Comparison of ENCODE assay signal across 7 mouse cellular contexts in the genomic region with DNA sequence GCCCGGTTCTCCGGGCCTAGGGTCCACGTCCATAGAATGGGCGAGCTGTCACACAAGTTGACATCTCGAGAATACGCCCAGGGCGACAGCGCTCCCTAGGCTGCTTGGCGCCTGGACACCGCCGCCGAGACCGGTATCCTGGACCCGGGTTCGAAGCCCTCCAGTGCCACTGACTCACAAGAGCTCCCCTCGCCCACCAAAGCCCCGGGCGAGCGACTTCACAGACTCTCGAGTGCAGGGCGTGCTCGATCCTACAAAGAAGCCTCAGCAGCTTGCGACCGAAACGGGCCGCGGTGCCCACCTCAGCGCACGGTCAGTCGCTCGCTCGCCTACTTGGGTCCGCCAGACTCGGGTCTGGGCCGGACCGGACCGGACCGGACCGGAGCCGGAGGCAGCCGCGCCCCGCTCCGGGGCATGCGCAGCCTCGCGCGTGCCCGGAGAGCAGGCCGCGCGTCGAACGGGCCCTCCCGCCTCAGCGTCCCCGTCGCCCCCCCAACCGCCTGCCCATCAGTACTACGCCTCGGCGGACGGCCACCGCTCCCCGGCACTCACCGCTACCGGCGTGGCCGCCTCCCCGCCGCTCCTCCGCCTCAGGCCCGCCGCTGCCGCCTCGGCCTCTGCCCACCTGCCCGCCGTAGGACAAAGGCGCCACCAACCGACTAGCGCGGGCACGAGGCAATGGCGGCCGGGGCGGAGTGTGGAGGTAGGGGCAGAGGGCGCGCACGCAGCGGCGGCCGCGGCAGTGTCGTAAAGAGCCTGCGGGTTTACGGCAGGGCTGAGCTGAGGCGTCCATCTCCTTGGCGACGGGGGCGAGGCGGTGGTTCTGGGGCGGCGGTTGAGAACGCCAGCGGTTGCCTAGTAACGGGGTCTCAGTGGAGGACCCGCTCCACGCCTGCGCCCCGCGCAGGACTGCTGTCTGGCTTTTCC. TPM values are rescaled to one million over a fixed set of nuclear protein-coding genes. Genes with fewer than 3 reads are reported as not detected.
A peak's percentile ranks its signal among the peaks of the same experiment; 100 is the strongest.
DNase-seq lines count a peak whose midpoint lies in the region; ATAC-seq and TF ChIP-seq lines count a peak whose summit lies in the region.

A gene (minus strand): TSS at position 737 of the 927 bp plus-strand sequence.

- H3K9me3 ChIP-seq in embryonic facial prominence, embryonic 12.5 days, result no peaks in the 10 kb centered on the region
- H3K9me3 ChIP-seq in limb, embryonic 12.5 days, result no peaks in the 10 kb centered on the region
- H3K9me3 ChIP-seq in midbrain, embryonic 15.5 days, result no peaks in the 10 kb centered on the region

- H3K27me3 ChIP-seq in embryonic facial prominence, embryonic 12.5 days, result no peaks in the 10 kb centered on the region
- no peaks in the 10 kb centered on the region for H3K27me3 ChIP-seq in kidney, adult 2 months (replicated peaks; ENCODE audit: control insufficient read depth, insufficient read depth, low read length)
- H3K27me3 ChIP-seq in limb, embryonic 12.5 days, result no peaks in the 10 kb centered on the region
- H3K27me3 ChIP-seq in midbrain, embryonic 15.5 days (replicated peaks), result no peaks in the 10 kb centered on the region
- no peaks in the 10 kb centered on the region for H3K27me3 ChIP-seq in spleen, adult 2 months (ENCODE audit: control insufficient read depth, insufficient read depth, low read length)

- H3K4me2 ChIP-seq in embryonic facial prominence, embryonic 12.5 days (replicated peaks), result peak within 1 kb of the TSS; percentile 79
- peak within 1 kb of the TSS; percentile 82 for H3K4me2 ChIP-seq in limb, embryonic 12.5 days
- H3K4me2 ChIP-seq in midbrain, embryonic 15.5 days, result peak within 1 kb of the TSS; percentile 80

- H3K4me3 ChIP-seq in embryonic facial prominence, embryonic 12.5 days, result peak within 1 kb of the TSS; percentile 95
- H3K4me3 ChIP-seq in kidney, adult 2 months (ENCODE audit: insufficient read depth, low read depth, low read length), result peak within 1 kb of the TSS; percentile 94
- peak within 1 kb of the TSS; percentile 95 for H3K4me3 ChIP-seq in limb, embryonic 12.5 days (replicated peaks)
- peak within 1 kb of the TSS; percentile 58 for H3K4me3 ChIP-seq in midbrain, embryonic 15.5 days
- peak within 1 kb of the TSS; percentile 95 for H3K4me3 ChIP-seq in spleen, adult 2 months (ENCODE audit: extremely low read depth, insufficient read depth, insufficient read length)

- peak; percentile 24; the same call in 1 of the 2 replicates for TF ChIP-seq CTCF in kidney, adult 2 months (conservative IDR thresholded peaks at IDR 0.05; ENCODE audit: insufficient read depth, insufficient read length, low read depth, low read length)
- TF ChIP-seq CTCF in spleen, adult 2 months (IDR thresholded peaks at IDR 0.05; ENCODE audit: extremely low read depth, insufficient read depth, insufficient read length, insufficient replicate concordance), result 0 out of 2 replicates have a peak, but pooled peaks have one; percentile 8

- under 1% methylated on average over 110 of the region's 111 CpGs for WGBS in embryonic facial prominence, embryonic 12.5 days
- WGBS in kidney, adult 2 months, result under 1% methylated on average over 84 of the region's 111 CpGs
- WGBS in limb, embryonic 12.5 days, result 1% methylated on average over 106 of the region's 111 CpGs
- under 1% methylated on average over 102 of the region's 111 CpGs for WGBS in midbrain, embryonic 15.5 days
- under 1% methylated on average over 98 of the region's 111 CpGs for WGBS in spleen, adult 2 months

- peak; percentile 98 for ATAC-seq in embryonic facial prominence, embryonic 12.5 days (ENCODE audit: insufficient number of reproducible peaks, insufficient read depth, low FRiP score, low TSS enrichment)
- peak; percentile 96 for ATAC-seq in limb, embryonic 12.5 days (ENCODE audit: insufficient number of reproducible peaks, insufficient read depth, low FRiP score, low TSS enrichment, low read depth)
- ATAC-seq in midbrain, embryonic 15.5 days (replicated peaks), result peak; percentile 97

- H3K36me3 ChIP-seq in embryonic facial prominence, embryonic 12.5 days, result no peaks in the 10 kb centered on the region
- H3K36me3 ChIP-seq in kidney, adult 2 months (ENCODE audit: control insufficient read depth, insufficient read depth, low read length), result no peaks in the 10 kb centered on the region
- no peaks in the 10 kb centered on the region for H3K36me3 ChIP-seq in limb, embryonic 12.5 days
- no peaks in the 10 kb centered on the region for H3K36me3 ChIP-seq in midbrain, embryonic 15.5 days (replicated peaks)
- H3K36me3 ChIP-seq in spleen, adult 2 months (ENCODE audit: control insufficient read depth, insufficient read depth, low read length), result no peaks in the 10 kb centered on the region

- peak; percentile 98 for DNase-seq in adrenal gland, postnatal 25 days
- peak; percentile 98 to 99 for DNase-seq in heart, adult 18-20 months
- peak; percentile 99 for DNase-seq in kidney, adult 2 months
- DNase-seq in spleen, adult 2 months (ENCODE audit: low read depth in 1 of 2, low spot score in 2 of 2), result peak; percentile 86 to 99

- peaks cover 22% of the 10 kb centered on the region for H3K4me1 ChIP-seq in embryonic facial prominence, embryonic 12.5 days
- H3K4me1 ChIP-seq in kidney, adult 2 months (ENCODE audit: control insufficient read depth, insufficient read depth, low read length), result peaks cover 8% of the 10 kb centered on the region; the same call in 1 of the 2 replicates
- peaks cover 19% of the 10 kb centered on the region for H3K4me1 ChIP-seq in limb, embryonic 12.5 days (replicated peaks)
- H3K4me1 ChIP-seq in midbrain, embryonic 15.5 days, result peaks cover 37% of the 10 kb centered on the region
- H3K4me1 ChIP-seq in spleen, adult 2 months (ENCODE audit: control insufficient read depth, insufficient read depth, insufficient read length), result peaks cover 6% of the 10 kb centered on the region; the same call in 1 of the 2 replicates

- peak within 1 kb of the TSS; percentile 92 for H3K9ac ChIP-seq in embryonic facial prominence, embryonic 12.5 days
- peak within 1 kb of the TSS; percentile 97 for H3K9ac ChIP-seq in limb, embryonic 12.5 days (replicated peaks)
- peak within 1 kb of the TSS; percentile 91 for H3K9ac ChIP-seq in midbrain, embryonic 15.5 days

- H3K27ac ChIP-seq in embryonic facial prominence, embryonic 12.5 days, result peak within 1 kb of the TSS; percentile 85
- peak within 1 kb of the TSS; percentile 88 for H3K27ac ChIP-seq in kidney, adult 2 months (ENCODE audit: insufficient read depth, low read depth, low read length)
- peak within 1 kb of the TSS; percentile 89 for H3K27ac ChIP-seq in limb, embryonic 12.5 days
- H3K27ac ChIP-seq in midbrain, embryonic 15.5 days, result peak within 1 kb of the TSS; percentile 95
- H3K27ac ChIP-seq in spleen, adult 2 months (ENCODE audit: insufficient read depth, low read length), result peak within 1 kb of the TSS; percentile 78

- TF ChIP-seq POLR2A in kidney, adult 2 months (IDR thresholded peaks at IDR 0.05; ENCODE audit: low read depth, low read length), result no peak
- peak; percentile 18; the same call in 1 of the 2 replicates for TF ChIP-seq POLR2A in spleen, adult 2 months (IDR thresholded peaks at IDR 0.05; ENCODE audit: low read depth, low read length)

RNA-seq across cellular contexts. Expression of the gene that starts here (rescaled TPM):
- total RNA-seq in adrenal gland, postnatal 25 days (2021), result 34.1 and 46.2 TPM in 2 replicates
- 112 and 119 TPM in 2 replicates for polyA plus RNA-seq in embryonic facial prominence, embryonic 12.5 days (2016; fragmentation: Nextera tagmentation; extraction: Ambion mirVana)
- total RNA-seq in heart, adult 18-20 months (2021), result 10 to 100 TPM; 17.7 to 19.9 TPM
- polyA plus RNA-seq in kidney, adult 2 months (2012; rRNA removed), result 31.3 and 34.4 TPM in 2 replicates
- 117 and 125 TPM in 2 replicates for polyA plus RNA-seq in limb, embryonic 12.5 days (2016; fragmentation: Nextera tagmentation; extraction: Ambion mirVana)
- polyA plus RNA-seq in midbrain, embryonic 15.5 days (2015; fragmentation: Nextera tagmentation; extraction: Ambion mirVana), result 123 and 126 TPM in 2 replicates
- polyA plus RNA-seq in spleen, adult 2 months (2012; rRNA removed), result 25.1 and 28.7 TPM in 2 replicates

Comparison
In these comparisons a context has a peak if more than half of its experiments do, and no peak if none do; other contexts are left out.
1. Peak in every context shown above with its lines: DNase-seq, ATAC-seq, H3K4me3 ChIP-seq and H3K27ac ChIP-seq.